Mouse (Mus musculus): ENCODE results near the gene Sgtb.

GRCm38 (mm10) chr13:104100416-104100815, 9.1 kb upstream of the Sgtb start:
- no peak for TF ChIP-seq CTCF (IDR thresholded peaks at IDR 0.05; ENCODE audit: borderline replicate concordance, insufficient read depth, low read depth, low read length)
- TF ChIP-seq POLR2A (IDR thresholded peaks at IDR 0.05; ENCODE audit: borderline replicate concordance, insufficient read depth, low read length) = no peak
